Mouse (Mus musculus) megakaryocyte-erythroid progenitor cell, adult 5-6 weeks (primary cell): ENCODE results near the gene Amotl2. TPM values are rescaled to one million over a fixed set of nuclear protein-coding genes. Genes with fewer than 3 reads are reported as not detected.

Source experiments
- ATAC-seq: replicated peaks from 2 replicates; pipeline ENCODE4 v1.8.0; 2016; ENCODE audit warnings: mild to moderate bottlenecking, inconsistent platforms; ENCODE audit not compliant: severe bottlenecking, poor library complexity, low FRiP score, low TSS enrichment
- total RNA-seq, 2 experiments: library from RNA; stranded (forward) in 1 of 2; stranded (reverse) in 1 of 2; fragments of 200-1000, 215-1000 nt in 1 of 2; fragments of >200 nt in 1 of 2; fragmentation: Nextera tagmentation in 1 of 2; gene quantifications; 2 replicates each; pipeline ENCODE4 v1.2.3; 2014 to 2017

The Amotl2 gene
- not detected in 2 replicates for total RNA-seq (2014; fragmentation: Nextera tagmentation)
- not detected in 2 replicates for total RNA-seq (2017)

DNA sequence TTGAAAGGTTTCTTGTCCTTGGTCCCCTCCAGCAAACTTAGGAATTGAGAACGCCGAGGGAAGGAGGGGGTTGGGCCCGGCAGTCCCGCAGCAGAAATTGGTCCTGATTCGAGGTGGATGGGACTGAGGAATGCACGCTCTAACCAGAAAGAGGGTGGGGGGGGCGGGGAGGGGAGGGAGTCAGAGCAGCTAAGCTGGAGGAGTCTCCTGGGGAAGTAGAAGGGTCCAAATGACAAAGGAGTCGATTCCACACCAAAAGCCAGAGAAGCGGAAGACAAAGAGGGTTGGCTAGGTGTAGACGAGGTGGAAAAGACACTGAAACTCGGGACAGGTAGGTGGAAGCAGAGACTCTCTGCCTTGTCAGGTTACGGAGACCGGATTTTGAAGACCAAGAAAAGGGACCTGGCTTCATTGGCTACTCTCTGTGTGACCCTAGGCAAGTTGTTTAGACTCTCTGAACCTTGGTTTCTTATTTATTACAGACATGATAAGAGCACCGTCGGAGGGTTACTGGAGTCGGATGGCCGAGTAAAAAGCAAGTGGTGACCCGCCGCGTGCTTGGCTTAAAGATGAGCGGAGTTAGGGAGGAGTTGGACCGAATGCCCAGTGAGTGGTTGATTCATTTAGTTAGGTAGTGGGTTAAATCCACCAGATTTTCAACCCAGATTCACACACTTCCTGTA is at the start of gene Amotl2:
Amotl2 (plus strand) TSS at position 192 of the 683 bp plus-strand sequence.
- no peak for ATAC-seq

DNA sequence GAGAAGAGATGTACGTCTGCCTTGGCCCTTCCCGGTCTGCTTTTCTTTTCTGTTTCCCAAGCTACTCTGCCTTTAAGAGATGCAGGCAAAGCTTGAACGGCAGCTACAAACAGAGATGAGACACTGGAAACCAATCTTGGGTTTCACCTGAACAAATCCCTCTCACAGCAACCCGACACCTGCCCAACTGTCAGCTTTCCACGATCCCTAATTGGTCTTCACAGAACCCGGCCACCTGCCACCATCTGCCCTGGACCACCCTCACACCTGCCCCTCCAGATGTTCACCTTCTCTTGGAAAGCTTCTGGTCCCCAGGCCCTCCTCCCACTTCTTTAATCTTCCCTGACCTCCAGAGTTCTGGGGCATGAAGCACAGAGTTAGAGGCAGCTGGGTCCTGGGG is 48.4 kb upstream of the Amotl2 start:
- no peak for ATAC-seq

DNA sequence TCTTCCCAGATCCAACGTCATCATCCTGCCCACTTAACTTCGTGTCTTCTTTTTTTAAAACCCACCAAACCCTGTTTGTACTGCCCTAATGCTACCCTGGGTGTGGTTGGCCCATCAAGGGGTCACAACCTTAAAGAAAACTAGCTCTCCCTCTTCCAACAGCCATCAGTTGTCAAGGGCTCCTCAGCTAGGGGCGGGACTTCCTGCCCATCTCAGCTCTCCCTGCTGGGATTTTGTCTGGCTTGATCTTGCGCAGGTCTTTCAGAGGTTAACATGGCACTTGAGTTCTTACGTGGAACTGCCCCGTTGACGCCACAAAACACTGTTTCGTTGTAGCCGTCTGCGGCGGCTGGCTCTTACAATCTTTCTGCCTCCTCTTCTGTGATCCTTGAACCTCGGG is 47.6 kb upstream of the Amotl2 start:
- no peak for ATAC-seq

DNA sequence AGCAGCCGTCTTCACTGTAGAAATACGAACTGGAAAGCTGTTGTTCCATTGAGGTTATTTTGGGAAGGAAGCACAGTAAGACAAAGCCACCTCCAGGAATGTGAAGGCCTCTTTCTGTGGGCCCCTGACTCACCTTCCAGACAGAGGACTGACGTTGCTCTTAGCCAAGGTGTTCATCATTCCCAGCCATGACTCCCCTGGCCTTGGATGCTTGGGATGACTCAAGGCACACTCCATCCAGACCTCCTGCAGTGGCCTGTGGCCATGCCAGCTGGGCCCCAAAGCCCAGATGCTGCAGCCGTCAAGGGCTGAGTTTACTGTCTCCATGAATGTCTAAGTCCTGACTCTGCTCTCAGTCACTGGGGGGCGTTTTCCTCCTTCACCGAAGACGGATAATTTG is 43.1 kb upstream of the Amotl2 start:
- ATAC-seq, result no peak

DNA sequence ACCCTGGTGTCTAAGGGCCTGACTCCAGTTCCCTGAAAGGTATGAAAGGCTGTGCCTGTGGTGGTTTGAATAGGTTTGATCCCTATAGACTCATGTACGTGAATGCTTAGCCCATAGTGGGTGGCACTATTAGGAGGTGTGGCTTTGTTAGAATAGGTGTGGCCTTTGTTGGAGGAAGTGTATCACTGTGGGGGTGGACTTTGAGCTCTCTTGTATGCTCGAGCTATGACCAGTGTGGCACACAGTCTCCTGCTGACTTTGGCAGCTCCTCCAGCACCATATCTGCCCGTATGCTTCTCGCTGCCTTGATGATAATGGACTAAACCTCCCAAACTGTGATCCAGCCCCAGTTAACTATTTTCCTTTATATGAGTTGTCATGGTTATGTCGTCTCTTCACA is 40.5 kb upstream of the Amotl2 start:
- no peak for ATAC-seq

DNA sequence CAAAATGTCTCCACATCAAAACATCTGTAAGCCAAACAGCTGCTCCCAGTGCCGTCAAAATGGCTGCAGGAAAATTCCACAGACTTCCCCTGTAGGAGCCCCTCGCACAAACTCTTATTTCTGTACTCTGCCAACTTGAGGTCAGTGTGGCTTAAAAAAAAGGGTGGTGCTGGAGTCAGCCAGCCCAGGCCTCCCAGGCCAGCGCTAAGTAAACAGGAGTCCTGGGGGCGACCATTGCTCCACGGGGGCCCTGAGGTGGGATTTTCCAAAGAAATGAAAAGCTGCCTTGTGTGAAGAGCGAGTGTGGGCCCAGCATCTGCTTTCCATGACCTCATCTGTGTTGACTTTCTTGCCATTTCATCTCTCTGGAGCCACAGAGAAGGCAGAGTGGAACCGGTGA is 35.0 kb upstream of the Amotl2 start:
- no peak for ATAC-seq

DNA sequence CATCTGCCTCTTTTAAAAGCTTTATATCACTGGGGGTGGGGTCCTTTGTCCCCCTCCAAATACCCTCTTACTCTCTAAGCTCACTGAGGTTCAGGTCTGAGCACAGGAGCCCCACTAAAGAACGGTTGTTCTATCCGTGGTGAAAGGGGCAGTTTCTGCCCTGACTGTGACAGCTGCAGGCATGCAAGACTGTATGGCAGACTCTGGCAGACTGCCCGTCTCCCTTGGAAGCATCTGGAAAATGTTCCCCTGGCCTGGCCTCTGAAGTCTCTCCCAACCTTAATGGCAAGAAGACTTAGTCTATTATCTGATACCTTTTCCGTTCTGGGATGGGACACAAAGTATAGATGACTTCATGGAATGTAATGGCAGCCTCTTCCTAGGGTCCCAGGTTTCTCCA is 28.5 kb upstream of the Amotl2 start:
- no peak for ATAC-seq

DNA sequence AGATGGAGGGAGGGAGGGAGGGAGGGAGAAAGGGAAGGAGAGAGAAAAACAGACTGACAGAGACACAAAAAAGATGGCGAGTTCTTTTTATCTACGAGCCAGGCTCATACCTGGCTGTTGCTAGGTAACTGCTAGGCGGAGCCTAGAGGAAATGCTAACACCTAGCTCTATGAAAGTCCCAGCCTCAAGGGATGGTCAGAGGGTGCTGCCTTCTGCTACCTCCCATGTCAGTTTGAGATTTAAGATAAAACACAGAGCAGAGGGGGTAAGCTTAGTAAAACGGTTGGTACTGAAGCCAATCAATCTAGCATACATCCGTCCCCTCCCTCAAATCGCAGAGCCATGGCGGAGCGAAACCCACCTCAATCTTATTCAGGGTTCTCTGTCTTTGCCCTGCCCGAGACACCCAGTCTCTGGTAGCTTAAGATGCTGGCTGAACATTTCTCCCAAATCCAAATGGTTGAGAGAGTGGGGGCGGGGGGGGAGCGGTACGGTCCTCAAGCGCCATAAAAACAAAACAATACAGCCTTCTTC is 27.0 kb upstream of the Amotl2 start:
- ATAC-seq, result no peak

DNA sequence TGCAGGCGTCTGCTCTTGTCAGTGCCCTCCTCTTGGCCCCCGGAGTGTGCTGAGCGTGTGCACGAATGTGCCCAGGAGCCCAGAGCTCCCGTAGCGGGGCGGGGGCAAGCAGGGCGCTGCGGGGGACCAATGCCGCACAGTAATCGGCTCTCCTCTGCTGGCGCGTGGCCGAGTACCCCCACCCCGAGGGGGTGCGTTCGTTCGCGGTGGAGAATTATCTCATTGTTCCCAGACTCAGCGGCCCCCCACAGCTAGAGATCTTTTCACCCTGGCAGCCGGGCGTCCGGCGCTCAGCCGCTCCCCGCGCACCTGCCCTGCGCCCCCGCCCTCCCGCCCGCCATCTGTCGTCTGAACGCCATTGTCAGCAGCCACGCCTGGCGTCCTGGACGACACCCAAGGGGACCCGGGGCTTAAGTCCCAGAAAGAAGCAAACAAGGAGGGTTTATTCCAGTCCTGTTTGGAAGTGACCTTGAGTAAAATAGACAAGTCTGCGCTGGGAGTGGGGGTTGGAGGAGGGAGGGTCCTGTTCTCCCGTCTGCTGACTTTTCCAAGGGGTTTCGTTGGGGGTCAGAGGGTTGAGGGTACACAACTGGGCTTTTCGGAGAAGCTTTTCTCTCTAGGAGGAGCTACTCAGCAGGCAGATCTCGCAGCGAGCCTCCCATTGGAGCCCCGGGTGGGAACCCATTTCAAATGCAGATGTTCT is 26.4 kb upstream of the Amotl2 start:
- ATAC-seq, result no peak

DNA sequence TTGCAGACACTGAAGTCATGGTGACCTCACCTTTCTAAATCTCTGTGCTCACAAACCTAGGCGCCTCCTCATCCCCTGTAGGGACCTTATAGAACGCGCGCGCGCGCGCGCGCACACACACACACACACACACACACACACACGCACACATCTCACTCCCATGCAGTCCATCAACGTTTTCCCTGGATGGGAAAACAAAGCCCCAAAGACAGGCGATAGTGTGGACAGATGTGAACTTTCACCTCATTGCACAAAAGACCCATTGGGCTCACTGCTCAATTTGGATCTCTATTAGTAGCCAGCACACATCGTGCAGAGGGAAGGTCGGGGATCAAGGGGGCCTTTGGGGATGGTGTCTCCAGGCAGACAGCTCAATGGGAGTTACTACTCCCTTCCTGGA is 25.6 kb upstream of the Amotl2 start:
- ATAC-seq, result no peak

DNA sequence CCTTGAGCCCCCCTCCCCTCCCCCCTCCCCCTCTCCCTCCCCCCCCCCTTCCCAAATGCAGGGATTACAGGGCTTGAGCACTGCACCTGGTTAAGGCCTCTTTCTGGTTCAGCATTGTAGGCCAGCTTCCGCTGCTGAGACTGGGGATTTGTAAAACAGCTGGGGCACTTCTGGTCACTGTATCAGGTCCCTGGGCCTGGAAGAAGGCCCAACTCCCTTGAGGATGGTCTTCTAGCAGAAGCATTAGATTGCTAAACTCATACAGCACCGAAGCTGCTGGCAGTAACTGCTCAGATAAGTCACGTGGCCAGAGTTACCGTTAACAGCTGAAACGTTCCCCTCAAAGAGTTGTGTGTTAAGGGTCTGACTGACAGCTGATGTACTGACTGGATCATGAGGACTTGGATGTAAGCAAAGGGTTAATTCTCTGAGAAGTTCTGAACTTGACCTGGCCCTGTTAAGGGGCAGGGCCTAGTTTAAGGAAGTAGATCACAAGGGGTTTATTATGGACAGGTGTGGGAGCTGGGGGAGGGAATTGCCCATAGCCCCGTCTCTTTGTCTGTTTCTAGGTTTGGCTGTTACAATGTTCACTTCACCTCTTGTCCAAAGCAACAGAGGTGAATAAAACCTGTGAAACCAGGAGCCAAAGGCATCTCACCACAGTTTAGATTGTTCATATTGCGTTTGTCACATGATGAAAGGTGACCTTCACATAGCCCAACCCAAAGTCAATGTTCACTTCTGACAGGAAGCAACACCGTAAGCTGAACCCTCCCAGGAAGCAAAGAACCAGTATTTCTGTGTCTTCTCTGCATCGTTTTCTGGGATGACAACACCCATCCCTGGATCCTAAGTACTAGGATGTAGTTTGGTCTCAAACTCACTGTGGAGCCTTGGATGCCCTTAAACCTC is 23.7 kb upstream of the Amotl2 start:
- ATAC-seq, result no peak

DNA sequence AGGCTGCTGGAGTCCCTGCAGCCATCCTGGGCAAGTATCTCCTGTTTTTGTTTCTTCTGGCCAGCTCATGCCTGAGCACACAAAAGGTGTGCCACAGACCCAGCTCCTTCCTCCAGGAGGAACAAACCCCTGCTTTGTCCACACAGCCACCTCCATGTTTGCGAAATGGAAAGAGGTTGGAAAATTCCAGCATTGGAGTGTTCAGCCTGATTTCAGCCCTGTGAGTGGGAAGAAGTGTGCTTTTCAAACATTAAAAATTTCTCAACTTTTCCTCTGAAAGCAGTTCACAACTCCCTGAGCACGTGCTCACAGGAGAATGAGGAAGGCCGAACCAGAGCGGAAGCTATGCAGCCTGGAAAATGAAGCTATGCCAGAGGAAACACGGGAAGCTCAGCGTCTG is 15.4 kb upstream of the Amotl2 start:
- ATAC-seq, result no peak

DNA sequence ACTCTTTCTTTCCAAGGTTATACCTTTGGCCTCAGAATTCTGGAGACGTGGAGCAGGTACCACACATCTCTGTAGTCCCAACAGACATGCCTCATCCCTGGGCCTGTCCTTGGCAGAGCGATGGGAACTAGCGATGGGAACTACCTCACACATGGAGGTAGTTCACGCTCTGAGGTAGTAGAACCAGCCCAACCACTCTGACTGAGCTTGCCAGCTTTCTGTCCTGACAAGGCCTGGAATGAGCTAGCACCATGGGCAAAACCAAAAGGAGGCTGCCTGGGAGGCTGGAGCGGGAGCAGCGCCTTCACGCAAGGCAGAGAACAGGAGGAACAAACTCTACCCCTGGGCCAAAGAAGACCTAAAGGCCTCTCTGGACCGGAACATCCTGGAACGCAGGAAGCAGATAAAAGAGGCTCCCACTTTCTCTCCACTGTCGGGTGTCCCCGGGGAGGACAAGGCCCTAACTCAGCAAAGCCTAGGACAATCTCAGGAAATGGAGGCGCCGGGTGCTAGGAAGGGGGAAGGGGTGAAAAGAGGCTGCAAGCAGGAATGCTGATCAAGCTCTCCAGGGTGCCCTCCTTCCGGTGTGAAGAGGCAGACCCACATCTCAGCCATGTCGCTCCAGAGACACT is 6.9 kb upstream of the Amotl2 start:
- no peak for ATAC-seq

DNA sequence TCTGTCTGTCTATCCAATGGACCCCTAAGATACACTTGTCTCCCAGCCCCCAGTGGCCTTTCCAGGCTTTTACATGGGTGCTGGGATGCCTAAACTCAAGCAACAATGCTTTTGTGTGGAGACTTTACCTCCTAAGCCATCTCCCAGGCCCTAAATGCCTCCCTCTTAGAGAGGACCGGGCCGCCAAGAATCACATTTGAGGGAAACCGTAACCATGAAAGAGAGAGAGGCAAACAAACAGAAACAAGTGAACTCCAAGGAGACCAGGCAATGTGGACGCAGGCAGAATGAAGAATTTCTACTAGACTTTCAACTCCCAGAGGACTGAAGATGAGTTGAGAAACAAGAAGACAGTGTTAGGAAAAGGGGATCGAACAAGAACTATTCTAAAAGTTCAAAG is 6.0 kb upstream of the Amotl2 start:
- ATAC-seq, result no peak

DNA sequence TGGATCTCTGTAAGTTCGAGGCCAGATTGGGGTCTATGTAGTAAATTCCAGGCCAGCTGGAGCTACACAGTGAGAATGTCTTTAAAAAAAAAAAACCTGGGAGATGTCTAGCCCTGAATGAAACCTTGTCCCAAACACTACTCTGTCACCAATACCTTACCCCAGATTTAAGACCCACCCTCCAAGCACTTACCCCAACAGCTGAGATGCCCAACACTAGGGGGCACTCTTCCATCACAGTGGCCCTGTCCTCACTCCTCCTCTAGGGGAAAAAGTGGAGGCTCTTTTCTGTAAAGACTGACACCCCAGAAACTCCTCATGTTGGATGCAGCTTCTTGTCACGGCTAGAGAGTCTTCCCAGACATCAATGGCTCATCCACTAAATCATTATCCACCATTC is 2.7 kb upstream of the Amotl2 start:
- ATAC-seq, result peak; percentile 45; the same call in 1 of the 2 replicates

DNA sequence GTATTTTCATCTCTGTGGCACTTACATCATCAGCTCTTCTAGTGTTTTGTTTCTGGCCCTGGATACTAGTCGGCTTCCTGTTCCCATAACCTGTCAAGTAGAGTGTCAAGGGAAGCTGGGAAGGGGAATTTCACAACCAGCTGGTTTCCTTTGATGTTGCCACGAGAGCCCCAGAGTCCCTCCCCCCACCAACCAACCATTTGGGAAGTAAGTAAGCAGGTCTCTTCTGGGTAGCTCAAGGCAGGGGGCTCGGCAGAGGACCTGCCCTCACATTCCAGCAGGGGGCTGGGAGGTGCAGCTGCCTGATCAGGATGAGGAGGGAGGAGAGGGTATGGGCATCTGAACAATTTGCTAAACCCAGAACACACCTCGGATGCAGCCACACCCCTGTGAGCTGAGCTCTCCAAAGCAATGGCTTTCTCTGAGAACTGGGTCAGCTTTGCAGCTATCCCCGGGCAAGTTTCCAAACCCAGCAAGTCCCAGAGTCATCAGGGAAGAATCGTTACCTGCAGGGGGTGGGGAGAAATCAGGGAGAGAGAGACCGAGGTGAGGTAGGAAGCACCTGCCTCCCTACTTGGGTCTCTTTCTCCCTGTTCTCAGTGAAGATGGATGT is 1.5 kb upstream of the Amotl2 start:
- no peak for ATAC-seq

DNA sequence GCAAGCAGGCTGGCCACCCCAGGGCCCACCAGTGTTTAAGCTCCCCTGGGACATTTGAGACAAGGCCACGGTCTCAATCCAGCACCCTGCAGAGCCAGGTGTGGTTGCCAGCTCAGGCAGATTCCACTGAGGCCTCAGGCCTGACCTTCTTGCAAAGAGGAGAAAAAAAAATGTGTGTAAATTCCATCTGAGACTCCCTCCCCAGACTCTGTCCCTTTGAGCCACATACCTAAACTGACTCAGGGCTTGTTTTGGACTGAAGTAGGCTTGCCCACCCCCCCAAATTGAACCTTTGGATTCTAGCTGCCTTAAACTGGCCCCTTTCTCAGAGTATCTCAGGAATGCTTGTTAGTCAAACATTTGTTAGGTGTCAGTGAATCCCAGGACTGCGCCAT is 969 bp upstream of the Amotl2 start:
- no peak for ATAC-seq

DNA sequence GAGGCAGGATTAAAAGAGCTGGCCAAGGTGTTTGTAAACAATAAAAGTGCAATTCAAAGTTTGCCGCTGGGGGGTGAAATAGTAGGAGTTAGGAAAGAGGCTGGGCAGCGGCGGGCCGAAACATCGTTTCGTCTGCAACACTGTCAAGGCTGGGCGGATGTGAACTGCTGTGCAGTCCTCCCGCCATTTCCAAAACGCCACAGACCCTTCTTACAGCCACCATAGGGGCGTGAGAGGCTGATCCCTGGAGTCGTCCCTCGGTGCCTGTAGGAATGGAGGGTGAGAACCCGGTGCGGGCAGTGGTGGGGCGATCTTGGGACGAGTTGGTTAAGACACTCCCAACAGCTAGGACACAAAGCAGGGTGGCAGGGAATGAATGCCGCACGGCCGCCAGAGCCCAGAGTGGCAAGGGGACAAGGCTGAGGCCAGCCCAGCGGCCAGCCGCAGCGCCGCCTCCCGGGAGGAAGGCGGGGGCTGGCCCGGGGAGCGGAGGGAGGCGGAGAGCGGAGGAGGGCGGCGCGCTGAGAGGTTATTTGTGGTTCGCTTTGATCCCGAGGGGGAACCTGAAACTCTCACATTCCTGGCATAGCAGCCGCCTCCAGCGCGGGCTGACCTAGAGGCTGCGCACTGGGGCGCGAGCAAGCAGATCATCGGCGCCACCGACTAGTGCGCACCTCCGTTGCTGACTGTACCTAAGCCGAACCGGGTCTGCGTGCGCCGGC is 853 bp downstream of the Amotl2 start:
- peak; percentile 67 for ATAC-seq
